Mouse (Mus musculus) thymus, adult 2 months (tissue): Measurements from ENCODE around the gene Ap3b1. TPM values are rescaled to one million over a fixed set of nuclear protein-coding genes. Genes with fewer than 3 reads are reported as not detected.

ENCODE experiments used
- DNase-seq: peaks from one replicate; pipeline ENCODE4 v3.0.0; 2021
- H3K27ac ChIP-seq: fragments of 200-500 bp; 2 replicates; pipeline ENCODE4 v1.5.1; 2012; ENCODE audit warnings: low read length, control low read depth; ENCODE audit not compliant: control insufficient read depth, insufficient read depth
- H3K27me3 ChIP-seq: fragments of 200-500 bp; 2 replicates; pipeline ENCODE4 v1.6.1; 2012; ENCODE audit warnings: mild to moderate bottlenecking, low read length, moderate library complexity, mixed read lengths; ENCODE audit not compliant: control insufficient read depth, insufficient read depth
- H3K36me3 ChIP-seq: fragments of 200-500 bp; 2 replicates; pipeline ENCODE4 v1.6.1; 2012; ENCODE audit warnings: mild to moderate bottlenecking, low read length, moderate library complexity; ENCODE audit not compliant: control insufficient read depth, insufficient read depth
- H3K4me1 ChIP-seq: fragments of 200-500 bp; replicated peaks from 2 replicates; pipeline ENCODE4 v1.6.1; 2012; ENCODE audit warnings: low read length; ENCODE audit not compliant: control insufficient read depth, insufficient read depth
- H3K4me3 ChIP-seq: fragments of 200-500 bp; 2 replicates; pipeline ENCODE4 v1.5.1; 2012; ENCODE audit warnings: mild to moderate bottlenecking, low read length, control low read depth, moderate library complexity; ENCODE audit not compliant: control insufficient read depth, insufficient read depth
- CTCF ChIP-seq: fragments of 200-500 bp; IDR thresholded peaks from 2 replicates; pipeline ENCODE4 v1.5.1; 2012; ENCODE audit warnings: mild to moderate bottlenecking, control low read depth, low read length, moderate library complexity, borderline replicate concordance; ENCODE audit not compliant: control insufficient read depth, poor library complexity, insufficient read depth; ENCODE audit errors: extremely low read depth
- POLR2A ChIP-seq: fragments of 200-500 bp; IDR thresholded peaks from 2 replicates; pipeline ENCODE4 v1.6.1; 2012; ENCODE audit warnings: mild to moderate bottlenecking, low read length, control low read depth, moderate library complexity; ENCODE audit not compliant: control insufficient read depth, poor library complexity, insufficient read depth; ENCODE audit errors: extremely low read depth
- WGBS: fragments of 180-500 bp; shearing (Covaris S2); methylation state at CpG from one replicate; pipeline ENCODE4 v1.1.7; 2018; 5-methylcytosine and 5-hydroxymethylcytosine counted together
- polyA plus RNA-seq: library from polyadenylated mRNA; depleted of rRNA; stranded (reverse); fragments of >200 nt; gene quantifications from 2 replicates; pipeline ENCODE4 v1.2.3, GENCODE M21; 2012

The Ap3b1 gene
- polyA plus RNA-seq, 1 experiment: 39.4 TPM

DNA sequence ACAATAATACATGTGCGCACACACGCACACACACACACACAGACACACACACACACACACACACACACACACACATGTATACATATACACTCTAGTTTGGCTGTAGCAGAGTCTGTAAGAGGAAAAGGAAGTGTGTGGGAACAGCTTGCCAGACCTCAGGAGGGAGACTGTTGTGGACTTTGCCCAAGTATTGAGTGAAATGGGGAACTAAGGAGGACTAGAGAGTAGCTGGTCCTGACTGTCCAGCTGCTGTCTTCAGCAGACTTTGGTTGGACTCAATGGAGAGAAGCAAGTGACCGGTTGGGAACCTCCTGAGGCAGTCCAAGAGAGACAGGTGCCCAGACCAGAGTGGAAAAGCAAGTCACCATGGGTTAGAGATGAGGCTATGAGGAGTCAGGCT, 117.4 kb downstream of the Ap3b1 start:
- no peaks in the 10 kb centered on the region for H3K27me3 ChIP-seq
- H3K27ac ChIP-seq: no peak overlapping the region
- DNase-seq: no peak
- 83% methylated on average over 3 of the region's 3 CpGs for WGBS
- TF ChIP-seq CTCF (no peak), POLR2A (no peak)
- no peaks in the 10 kb centered on the region for H3K4me1 ChIP-seq
- H3K36me3 ChIP-seq: peaks cover 49% of the 10 kb centered on the region
- no peak overlapping the region for H3K4me3 ChIP-seq

DNA sequence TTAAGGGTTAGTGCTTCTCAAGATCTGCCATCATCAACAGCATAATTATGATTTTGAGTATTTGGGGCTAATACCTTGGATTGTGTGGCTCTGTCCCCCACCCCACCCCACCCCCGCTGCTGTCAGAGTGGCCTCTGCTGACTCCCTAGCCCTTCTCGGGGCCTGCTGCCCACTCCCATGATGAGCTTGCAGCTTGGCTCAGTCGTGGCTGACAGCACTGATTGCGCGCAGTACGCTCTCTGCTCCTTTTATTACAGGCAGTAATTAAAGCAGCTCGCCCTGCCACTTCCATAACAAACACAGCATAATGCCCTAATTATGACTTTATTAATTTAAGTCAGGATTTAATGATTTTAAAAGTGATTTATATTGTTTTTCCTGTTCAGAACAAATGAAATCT, 121.5 kb downstream of the Ap3b1 start:
- H3K4me1 ChIP-seq: no peaks in the 10 kb centered on the region
- TF ChIP-seq POLR2A (no peak), CTCF (no peak)
- no peak overlapping the region for H3K27ac ChIP-seq
- H3K4me3 ChIP-seq: no peak overlapping the region
- 93% methylated on average over 7 of the region's 7 CpGs for WGBS
- DNase-seq: no peak
- no peaks in the 10 kb centered on the region for H3K27me3 ChIP-seq
- H3K36me3 ChIP-seq: peaks cover 72% of the 10 kb centered on the region

GRCm38 (mm10) chr13:94490684-94491083, 131.9 kb downstream of the Ap3b1 start:
- Histone ChIP-seq H3K4me3 (no peak overlapping the region), H3K4me1 (no peaks in the 10 kb centered on the region), H3K27ac (no peak overlapping the region), H3K36me3 (peaks cover 23% of the 10 kb centered on the region), H3K27me3 (no peaks in the 10 kb centered on the region)
- DNase-seq: no peak
- 98% methylated on average over 3 of the region's 3 CpGs for WGBS
- no peak for TF ChIP-seq POLR2A
- TF ChIP-seq CTCF: no peak

GRCm38 (mm10) chr13:94491159-94491558, 132.4 kb downstream of the Ap3b1 start:
- Histone ChIP-seq H3K36me3 (peaks cover 23% of the 10 kb centered on the region), H3K4me3 (no peak overlapping the region), H3K4me1 (no peaks in the 10 kb centered on the region), H3K27me3 (no peaks in the 10 kb centered on the region), H3K27ac (no peak overlapping the region)
- DNase-seq: no peak
- 95% methylated on average over 8 of the region's 8 CpGs for WGBS
- no peak for TF ChIP-seq POLR2A
- no peak for TF ChIP-seq CTCF

DNA sequence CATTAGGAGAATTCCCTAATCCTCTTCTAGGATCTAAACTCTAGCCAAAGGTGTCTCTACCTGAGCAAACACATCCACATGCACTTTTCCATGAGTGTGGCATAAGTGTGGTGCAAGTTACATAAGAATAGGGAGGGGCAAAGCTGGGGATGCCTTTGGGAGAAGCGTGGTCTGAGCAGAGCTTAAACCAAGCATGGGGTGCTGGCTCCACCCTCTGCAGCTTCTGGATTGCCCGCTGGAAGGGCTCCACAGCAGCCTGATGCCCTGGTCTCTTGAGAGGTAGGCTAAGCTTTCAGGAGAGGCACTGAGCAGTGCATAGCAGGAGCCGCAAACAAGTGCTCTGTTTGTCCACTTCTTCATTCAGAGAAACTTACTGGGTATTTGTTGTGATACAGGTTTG, 138.8 kb downstream of the Ap3b1 start:
- Histone ChIP-seq H3K27ac (no peak overlapping the region), H3K4me3 (no peak overlapping the region), H3K36me3 (peaks cover 27% of the 10 kb centered on the region), H3K27me3 (no peaks in the 10 kb centered on the region), H3K4me1 (no peaks in the 10 kb centered on the region)
- 98% methylated on average over 3 of the region's 3 CpGs for WGBS
- DNase-seq: no peak
- TF ChIP-seq CTCF (no peak), POLR2A (no peak)

- Histone ChIP-seq H3K4me1 (no peaks in the 10 kb centered on the region), H3K36me3 (peaks cover 8% of the 10 kb centered on the region; the same call in 1 of the 2 replicates), H3K4me3 (no peak overlapping the region), H3K27ac (no peak overlapping the region), H3K27me3 (no peaks in the 10 kb centered on the region)
- TF ChIP-seq POLR2A (no peak), CTCF (no peak)
- 82% methylated on average over 3 of the region's 3 CpGs for WGBS
- no peak for DNase-seq
These were observed 147.7 kb downstream of the Ap3b1 start for GRCm38 (mm10) chr13:94506411-94506810.

- Histone ChIP-seq H3K4me1 (no peaks in the 10 kb centered on the region), H3K4me3 (no peak overlapping the region), H3K27me3 (no peaks in the 10 kb centered on the region), H3K27ac (no peak overlapping the region), H3K36me3 (peaks cover 3% of the 10 kb centered on the region; the same call in 1 of the 2 replicates)
- TF ChIP-seq CTCF (no peak), POLR2A (no peak)
- WGBS: 97% methylated on average over 8 of the region's 8 CpGs
- no peak for DNase-seq
These were observed 149.6 kb downstream of the Ap3b1 start for GRCm38 (mm10) chr13:94508344-94508743.
